ENCODE assay signal across 7 mouse cellular contexts in genomic region chr9:44602766-44603165, GRCm38 (mm10). TPM values are rescaled to one million over a fixed set of nuclear protein-coding genes. Genes with fewer than 3 reads are reported as not detected.
DNase-seq lines count a peak whose midpoint lies in the region; ATAC-seq and TF ChIP-seq lines count a peak whose summit lies in the region.

No protein-coding gene starts in this region.

- H3K27me3 ChIP-seq in thymus, adult 2 months (ENCODE audit: control insufficient read depth, insufficient read depth, low read length): no peaks in the 10 kb centered on the region
- H3K27me3 ChIP-seq in forebrain, embryonic 12.5 days: no peaks in the 10 kb centered on the region
- H3K27me3 ChIP-seq in liver, embryonic 12.5 days (replicated peaks): peaks cover 22% of the 10 kb centered on the region

- TF ChIP-seq CTCF in thymus, adult 2 months (IDR thresholded peaks at IDR 0.05; ENCODE audit: borderline replicate concordance, control insufficient read depth, extremely low read depth, insufficient read depth, low read length, poor library complexity): no peak

- TF ChIP-seq POLR2A in thymus, adult 2 months (IDR thresholded peaks at IDR 0.05; ENCODE audit: control insufficient read depth, extremely low read depth, insufficient read depth, low read length, poor library complexity): no peak

- peak overlapping the region; percentile 90 for H3K4me2 ChIP-seq in forebrain, embryonic 12.5 days
- H3K4me2 ChIP-seq in liver, embryonic 12.5 days: peak overlapping the region; percentile 82

- peak overlapping the region; percentile 100 for H3K9ac ChIP-seq in forebrain, embryonic 12.5 days
- peak overlapping the region; percentile 100 for H3K9ac ChIP-seq in liver, embryonic 12.5 days

- peaks cover 8% of the 10 kb centered on the region for H3K36me3 ChIP-seq in thymus, adult 2 months (ENCODE audit: control insufficient read depth, insufficient read depth, low read length)
- H3K36me3 ChIP-seq in forebrain, embryonic 12.5 days (replicated peaks): peaks cover 8% of the 10 kb centered on the region
- peaks cover 9% of the 10 kb centered on the region for H3K36me3 ChIP-seq in liver, embryonic 12.5 days

- no peak for ATAC-seq in forebrain, embryonic 12.5 days (ENCODE audit: low FRiP score)
- ATAC-seq in liver, embryonic 12.5 days: no peak

- peak; percentile 19 for DNase-seq in thymus, adult 2 months
- DNase-seq in thymus, adult 18-20 months: no peak
- DNase-seq in MN1 (ENCODE audit: low spot score): no peak
- DNase-seq in frontal cortex, postnatal 25 days (ENCODE audit: low spot score in 2 of 2): no peak
- DNase-seq in gastrocnemius, postnatal 4 days (ENCODE audit: low spot score in 2 of 2): no peak

- no peaks in the 10 kb centered on the region for H3K9me3 ChIP-seq in forebrain, embryonic 12.5 days
- no peaks in the 10 kb centered on the region for H3K9me3 ChIP-seq in liver, embryonic 12.5 days (replicated peaks)

- 42% methylated on average over 6 of the region's 6 CpGs for WGBS in thymus, adult 2 months
- 71% methylated on average over 6 of the region's 6 CpGs for WGBS in forebrain, embryonic 12.5 days
- 70% methylated on average over 6 of the region's 6 CpGs for WGBS in liver, embryonic 12.5 days (ENCODE audit: insufficient replicate concordance)

- H3K27ac ChIP-seq in thymus, adult 2 months (ENCODE audit: control insufficient read depth, insufficient read depth, low read length): peak overlapping the region; percentile 88
- H3K27ac ChIP-seq in forebrain, embryonic 12.5 days: peak overlapping the region; percentile 99
- peak overlapping the region; percentile 96 for H3K27ac ChIP-seq in liver, embryonic 12.5 days

- H3K4me3 ChIP-seq in thymus, adult 2 months (ENCODE audit: control insufficient read depth, insufficient read depth, low read length): no peak overlapping the region
- peak overlapping the region; percentile 88 for H3K4me3 ChIP-seq in forebrain, embryonic 12.5 days (replicated peaks)
- peak overlapping the region; percentile 94 for H3K4me3 ChIP-seq in liver, embryonic 12.5 days

- H3K4me1 ChIP-seq in thymus, adult 2 months (replicated peaks; ENCODE audit: control insufficient read depth, insufficient read depth, low read length): peaks cover 11% of the 10 kb centered on the region
- H3K4me1 ChIP-seq in forebrain, embryonic 12.5 days: peaks cover 37% of the 10 kb centered on the region
- H3K4me1 ChIP-seq in liver, embryonic 12.5 days: peaks cover 51% of the 10 kb centered on the region

RNA-seq across cellular contexts. Expression of gene Ddx6, which starts 1.9 kb away (rescaled TPM):
- polyA plus RNA-seq in thymus, adult 2 months (2012; rRNA removed): 29.2 and 35.6 TPM in 2 replicates
- 22.8 and 24.4 TPM in 2 replicates for polyA plus RNA-seq in forebrain, embryonic 12.5 days (2016; fragmentation: Nextera tagmentation; extraction: Ambion mirVana)
- 9.3 and 10.0 TPM in 2 replicates for polyA plus RNA-seq in liver, embryonic 12.5 days (2016; fragmentation: Nextera tagmentation; extraction: Ambion mirVana)
- 100 to 1,000 TPM in 1 of 2 experiments, 10 to 100 TPM in 1; 99.3 to 101 TPM for total RNA-seq in gastrocnemius, postnatal 4 days (2021)

RNA-seq across cellular contexts. Expression of gene Cxcr5, which starts 41.1 kb away (rescaled TPM):
- 7.7 and 9.9 TPM in 2 replicates for polyA plus RNA-seq in thymus, adult 2 months (2012; rRNA removed)
- 0.27 TPM in 1 of 2 replicates, not detected in the other for polyA plus RNA-seq in forebrain, embryonic 12.5 days (2016; fragmentation: Nextera tagmentation; extraction: Ambion mirVana)
- 0.05 TPM in 1 of 2 replicates, not detected in the other for polyA plus RNA-seq in liver, embryonic 12.5 days (2016; fragmentation: Nextera tagmentation; extraction: Ambion mirVana)
- under 1 TPM; 0.10 TPM for total RNA-seq in gastrocnemius, postnatal 4 days (2021)
